Mouse (Mus musculus) spleen, adult 2 months (tissue): ENCODE data around the gene Pard3.

Source experiments
- CTCF ChIP-seq: fragments of 200-500 bp; IDR thresholded peaks from 2 replicates; pipeline ENCODE4 v1.5.1; 2011; ENCODE audit warnings: mild to moderate bottlenecking, inconsistent platforms; ENCODE audit not compliant: insufficient read depth, insufficient read length, insufficient replicate concordance; ENCODE audit errors: extremely low read depth
- POLR2A ChIP-seq: fragments of 200-500 bp; IDR thresholded peaks from 2 replicates; pipeline ENCODE4 v1.6.1; 2011; ENCODE audit warnings: low read depth, low read length, inconsistent platforms

GRCm38 (mm10) chr8:127025256-127025717 lies 38.4 kb upstream of the Pard3 start:
- TF ChIP-seq POLR2A: no peak
- no peak for TF ChIP-seq CTCF
